Comparison of ENCODE assay signal across 7 mouse cellular contexts in genomic region chr1:72710753-72711653, GRCm38 (mm10). TPM values are rescaled to one million over a fixed set of nuclear protein-coding genes. Genes with fewer than 3 reads are reported as not detected.
DNase-seq lines count a peak whose midpoint lies in the region; ATAC-seq and TF ChIP-seq lines count a peak whose summit lies in the region.

TSS of gene Rpl37a (plus strand) at chr1:72711290.

- TF ChIP-seq POLR2A in small intestine, adult 2 months (IDR thresholded peaks at IDR 0.05; ENCODE audit: low read depth, low read length) = peak; percentile 66

- H3K4me1 ChIP-seq in intestine, postnatal 0 days (replicated peaks; ENCODE audit: control insufficient read depth, insufficient read depth, low read length) = 0 out of 2 replicates have a peak, but pooled peaks cover 3% of the 10 kb centered on the region
- H3K4me1 ChIP-seq in midbrain, embryonic 12.5 days = peaks cover 14% of the 10 kb centered on the region
- H3K4me1 ChIP-seq in small intestine, adult 2 months (ENCODE audit: control insufficient read depth, insufficient read depth, insufficient read length, low read length) = peaks cover 2% of the 10 kb centered on the region; the same call in 1 of the 2 replicates

- 0 out of 2 replicates have a peak, but pooled peaks cover 9% of the 10 kb centered on the region for H3K36me3 ChIP-seq in intestine, postnatal 0 days (ENCODE audit: control insufficient read depth, insufficient read depth)
- H3K36me3 ChIP-seq in midbrain, embryonic 12.5 days = peaks cover 22% of the 10 kb centered on the region
- H3K36me3 ChIP-seq in small intestine, adult 2 months (ENCODE audit: control insufficient read depth, insufficient read depth, low read length) = peaks cover 18% of the 10 kb centered on the region

- H3K27ac ChIP-seq in intestine, postnatal 0 days (ENCODE audit: low read depth, low read length) = peak within 1 kb of the TSS; percentile 86
- peak within 1 kb of the TSS; percentile 87 for H3K27ac ChIP-seq in midbrain, embryonic 12.5 days (replicated peaks)
- H3K27ac ChIP-seq in small intestine, adult 2 months (ENCODE audit: insufficient read depth, low read depth, low read length) = peak within 1 kb of the TSS; percentile 50

- H3K4me3 ChIP-seq in intestine, postnatal 0 days (ENCODE audit: low read depth, low read length) = peak within 1 kb of the TSS; percentile 72
- peak within 1 kb of the TSS; percentile 81 for H3K4me3 ChIP-seq in midbrain, embryonic 12.5 days
- H3K4me3 ChIP-seq in small intestine, adult 2 months (ENCODE audit: low read depth, low read length) = peak within 1 kb of the TSS; percentile 70

- DNase-seq in adrenal gland, adult 8-10 months = peak; percentile 93
- DNase-seq in embryo, embryonic 9.5 days (ENCODE audit: extremely low spot score) = peak; percentile 93
- no peak for DNase-seq in gonadal fat pad, adult 2 months (ENCODE audit: low read depth)
- peak; percentile 96 for DNase-seq in left cerebral cortex, postnatal 4 days

- no peaks in the 10 kb centered on the region for H3K9me3 ChIP-seq in intestine, postnatal 0 days (ENCODE audit: control insufficient read depth)
- no peaks in the 10 kb centered on the region for H3K9me3 ChIP-seq in midbrain, embryonic 12.5 days

- no peak for TF ChIP-seq CTCF in intestine, postnatal 0 days (IDR thresholded peaks at IDR 0.05; ENCODE audit: low read depth)
- TF ChIP-seq CTCF in small intestine, adult 2 months (IDR thresholded peaks at IDR 0.05; ENCODE audit: extremely low read depth, insufficient read length, insufficient replicate concordance, low read depth, low read length) = no peak

- 2% methylated on average over 68 of the region's 68 CpGs for WGBS in intestine, postnatal 0 days
- WGBS in midbrain, embryonic 12.5 days = 3% methylated on average over 68 of the region's 68 CpGs
- 3% methylated on average over 68 of the region's 68 CpGs for WGBS in small intestine, adult 2 months

- peak; percentile 93 for ATAC-seq in intestine, postnatal 0 days
- peak; percentile 90 for ATAC-seq in midbrain, embryonic 12.5 days (ENCODE audit: low FRiP score, low read depth)

- intact Hi-C loops in left cerebral cortex, postnatal 4 days (cut with DNase I) = loop anchor here (10.0 kb wide), 2 partner anchors 406 to 1114 kb away; partner anchors contain the start of gene Xrcc5

- H3K27me3 ChIP-seq in intestine, postnatal 0 days (replicated peaks; ENCODE audit: control insufficient read depth, insufficient read depth, low read length) = no peaks in the 10 kb centered on the region
- no peaks in the 10 kb centered on the region for H3K27me3 ChIP-seq in midbrain, embryonic 12.5 days
- H3K27me3 ChIP-seq in small intestine, adult 2 months (ENCODE audit: control insufficient read depth, insufficient read depth, low read length) = no peaks in the 10 kb centered on the region

- peak within 1 kb of the TSS; percentile 70 for H3K4me2 ChIP-seq in intestine, postnatal 0 days (replicated peaks; ENCODE audit: low read depth)
- H3K4me2 ChIP-seq in midbrain, embryonic 12.5 days (replicated peaks) = peak within 1 kb of the TSS; percentile 81

- peak within 1 kb of the TSS; percentile 81 for H3K9ac ChIP-seq in intestine, postnatal 0 days (ENCODE audit: low read depth, low read length)
- peak within 1 kb of the TSS; percentile 88 for H3K9ac ChIP-seq in midbrain, embryonic 12.5 days (replicated peaks)

RNA-seq across cellular contexts. Expression of gene Rpl37a, which starts in this region (rescaled TPM):
- 1,000 to 10,000 TPM; 1,024 to 1,164 (median 1,094) TPM for total RNA-seq in adrenal gland, adult 8-10 months (2022)
- 772 and 822 TPM in 2 replicates for polyA plus RNA-seq in gonadal fat pad, adult 2 months (2012; rRNA removed)
- 1,358 and 1,438 TPM in 2 replicates for polyA plus RNA-seq in intestine, postnatal 0 days (2015; fragmentation: Nextera tagmentation; extraction: Ambion mirVana)
- total RNA-seq in left cerebral cortex, postnatal 4 days (2021) = 100 to 1,000 TPM; 775 to 782 TPM
- polyA plus RNA-seq in midbrain, embryonic 12.5 days (2016; fragmentation: Nextera tagmentation; extraction: Ambion mirVana) = 1,367 and 1,416 TPM in 2 replicates
- polyA plus RNA-seq in small intestine, adult 2 months (2012; rRNA removed) = 356 and 362 TPM in 2 replicates
